30 mouse cellular contexts compared by ENCODE assay signal in the genomic region with DNA sequence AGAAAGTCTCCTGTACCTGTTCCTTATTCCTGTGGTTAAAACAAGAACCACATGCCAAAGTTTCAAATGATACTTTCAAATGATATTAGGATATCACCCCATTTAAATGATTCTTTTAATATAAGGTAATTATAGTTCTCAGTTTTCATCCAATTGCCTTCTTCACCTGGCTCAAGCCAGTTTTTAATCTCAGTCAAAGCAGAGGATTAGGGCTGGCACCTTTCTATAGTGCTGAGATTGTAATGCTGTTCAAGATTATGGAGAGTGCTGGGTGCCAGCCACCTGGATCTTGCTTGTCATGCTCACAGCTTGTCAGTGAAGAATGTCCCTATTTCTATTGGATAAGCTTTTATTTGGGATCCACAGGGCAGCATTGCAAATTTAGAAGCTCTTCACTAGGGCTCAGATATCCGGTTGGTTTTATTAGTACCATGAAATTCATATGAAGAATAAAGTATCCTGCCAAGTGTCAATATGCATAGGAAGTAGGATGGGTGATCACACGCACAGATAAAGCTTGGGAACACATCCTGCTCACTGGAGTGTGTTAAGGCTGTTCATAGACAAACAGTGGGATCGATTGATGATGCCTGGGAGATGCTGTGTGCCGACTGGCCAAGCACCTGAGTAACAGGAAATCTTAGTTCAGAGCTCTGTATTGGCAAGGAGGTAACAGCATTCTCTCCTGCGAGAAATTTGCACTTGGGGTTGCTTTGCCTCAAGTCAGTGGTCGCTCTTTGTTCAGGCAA. TPM values are rescaled to one million over a fixed set of nuclear protein-coding genes. Genes with fewer than 3 reads are reported as not detected.
"Had no signal": no experiment of that assay in that cellular context is flagged by ENCODE, and none has a peak within 500 bp of the region (broad histone marks: within the 10 kb centered on the region; RNA-seq: fewer than 3 reads in every experiment).

No protein-coding gene starts in this region.

- ATAC-seq: hindbrain, embryonic 16.5 days; inflammation-experienced regulatory T-cells, adult 6 months; intestine, embryonic 15.5 days; intestine, postnatal 0 days had no signal

- H3K27me3 ChIP-seq: heart, embryonic 12.5 days; hindbrain, embryonic 12.5 days; intestine, embryonic 15.5 days; kidney, embryonic 15.5 days; limb, embryonic 13.5 days; limb, embryonic 15.5 days; liver, embryonic 13.5 days had no signal

- DNase-seq: gastrocnemius, adult 2 months; gastrocnemius, postnatal 10 days; gastrocnemius, postnatal 25 days; heart, adult 18-20 months; heart, postnatal 10 days; heart, postnatal 4 days; kidney, adult 18-20 months; kidney, adult 9 months; kidney, postnatal 14 days; kidney, postnatal 36 days; layer of hippocampus, adult 9-11 months; layer of hippocampus, postnatal 36 days; left cerebral cortex, postnatal 4 days; liver, embryonic 13.5 days had no signal

- H3K9me3 ChIP-seq: heart, embryonic 10.5 days; heart, embryonic 12.5 days; hindbrain, embryonic 10.5 days; hindbrain, embryonic 12.5 days; intestine, embryonic 15.5 days; kidney, embryonic 15.5 days; limb, embryonic 13.5 days; limb, embryonic 15.5 days; liver, embryonic 13.5 days had no signal

- H3K36me3 ChIP-seq: intestine, embryonic 15.5 days had no signal

- H3K9ac ChIP-seq: heart, embryonic 12.5 days; hindbrain, embryonic 12.5 days; hindbrain, embryonic 14.5 days; intestine, embryonic 15.5 days; kidney, embryonic 15.5 days; limb, embryonic 13.5 days; limb, embryonic 15.5 days; liver, embryonic 13.5 days had no signal

- H3K4me3 ChIP-seq: gastrocnemius, adult 2 months; heart, embryonic 10.5 days; heart, embryonic 12.5 days; hindbrain, embryonic 10.5 days; hindbrain, embryonic 12.5 days; intestine, embryonic 15.5 days; kidney, embryonic 15.5 days; limb, embryonic 13.5 days; limb, embryonic 15.5 days; liver, embryonic 13.5 days had no signal

- H3K4me2 ChIP-seq: heart, embryonic 12.5 days; hindbrain, embryonic 12.5 days; hindbrain, embryonic 14.5 days; intestine, embryonic 15.5 days; kidney, embryonic 15.5 days; limb, embryonic 13.5 days; limb, embryonic 15.5 days; liver, embryonic 11.5 days; liver, embryonic 13.5 days had no signal

- H3K27ac ChIP-seq: gastrocnemius, adult 2 months; heart, embryonic 10.5 days; hindbrain, embryonic 10.5 days; hindbrain, embryonic 12.5 days; hindbrain, embryonic 14.5 days; intestine, embryonic 15.5 days; kidney, embryonic 15.5 days; kidney, postnatal 0 days; limb, embryonic 13.5 days; limb, embryonic 15.5 days; liver, embryonic 13.5 days had no signal

- H3K4me1 ChIP-seq: heart, embryonic 10.5 days; intestine, embryonic 15.5 days; kidney, embryonic 15.5 days; limb, embryonic 13.5 days; limb, embryonic 15.5 days had no signal

RNA-seq across cellular contexts. Expression of a gene that starts 55.8 kb away (rescaled TPM):
- total RNA-seq: gastrocnemius, adult 2 months; heart, postnatal 25 days; left cerebral cortex, postnatal 10 days; left cerebral cortex, postnatal 4 days had no signal
